Mouse (Mus musculus) embryonic facial prominence, embryonic 12.5 days (tissue): Measurements from ENCODE around the gene Akap8l. TPM values are rescaled to one million over a fixed set of nuclear protein-coding genes. Genes with fewer than 3 reads are reported as not detected.

ENCODE experiments used
- ATAC-seq: fragments of 200-750 bp; cut with Nextera tagmentation; 2 replicates; pipeline ENCODE4 v1.8.0; 2017; ENCODE audit not compliant: insufficient number of reproducible peaks, insufficient read depth, low FRiP score, low TSS enrichment
- H3K27ac ChIP-seq: fragments of 300-500 bp; sonication (generic); 2 replicates; pipeline ENCODE4 v1.5.1; 2016; ENCODE audit warnings: mild to moderate bottlenecking
- H3K27me3 ChIP-seq: fragments of 300-500 bp; sonication (generic); 2 replicates; pipeline ENCODE4 v1.6.1; 2016; ENCODE audit warnings: mild to moderate bottlenecking, moderate library complexity
- H3K36me3 ChIP-seq: fragments of 300-500 bp; sonication (generic); 2 replicates; pipeline ENCODE4 v1.6.1; 2016; ENCODE audit warnings: mild to moderate bottlenecking
- H3K4me1 ChIP-seq: fragments of 300-500 bp; sonication (generic); 2 replicates; pipeline ENCODE4 v1.6.1; 2016
- H3K4me2 ChIP-seq: fragments of 300-500 bp; sonication (generic); replicated peaks from 2 replicates; pipeline ENCODE4 v1.6.1; 2016; ENCODE audit warnings: mild to moderate bottlenecking, moderate library complexity
- H3K4me3 ChIP-seq: fragments of 300-500 bp; sonication (generic); 2 replicates; pipeline ENCODE4 v1.5.1; 2016; ENCODE audit warnings: mild to moderate bottlenecking
- H3K9ac ChIP-seq: fragments of 300-500 bp; sonication (generic); 2 replicates; pipeline ENCODE4 v1.6.1; 2016; ENCODE audit warnings: mild to moderate bottlenecking, moderate library complexity
- H3K9me3 ChIP-seq: fragments of 300-500 bp; sonication (generic); 2 replicates; pipeline ENCODE4 v1.6.1; 2016; ENCODE audit warnings: mild to moderate bottlenecking, moderate library complexity
- WGBS: fragments of 180-500 bp; shearing (Covaris S2); methylation state at CpG from one replicate; pipeline ENCODE4 v1.1.7; 2016; 5-methylcytosine and 5-hydroxymethylcytosine counted together
- polyA plus RNA-seq: library from polyadenylated mRNA; unstranded; fragments of >200 nt; fragmentation: Nextera tagmentation; extraction: Ambion mirVana; gene quantifications from 2 replicates; pipeline ENCODE4 v1.2.1, GENCODE M21; 2016

Gene Akap8l
- polyA plus RNA-seq = 107 and 118 TPM in 2 replicates

DNA sequence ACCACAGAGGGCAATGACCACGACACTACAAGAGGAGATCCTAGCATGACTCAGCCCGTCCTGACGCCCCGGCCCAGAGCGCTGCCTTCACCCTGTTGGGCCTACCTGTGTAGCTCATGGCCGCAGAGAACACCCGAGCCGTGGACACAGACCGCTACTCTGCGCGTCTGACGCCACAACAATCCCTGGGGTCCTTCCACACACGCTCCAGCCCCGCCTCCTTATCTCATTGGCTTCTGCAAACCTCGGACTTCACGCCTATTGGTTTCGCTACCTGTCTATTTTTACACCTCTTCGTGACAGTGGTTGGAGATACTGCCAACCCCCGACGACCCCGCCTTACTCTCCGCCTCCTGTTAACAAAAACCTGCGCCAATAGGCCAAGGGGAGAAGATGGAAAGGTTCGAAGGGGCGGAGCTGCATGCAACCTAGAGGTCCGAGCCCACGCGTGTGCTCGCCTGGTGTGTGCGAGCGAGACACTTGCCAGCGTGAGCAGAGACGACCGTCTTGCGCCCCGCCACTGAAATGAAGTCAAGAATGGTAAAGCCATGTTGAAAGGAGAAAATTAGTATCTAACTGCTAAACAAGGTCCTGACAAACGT lies at the start of gene Akap8l:
Gene Akap8l (minus strand): TSS at position 226 of the 602 bp plus-strand sequence.
- Histone ChIP-seq H3K9ac (peak within 1 kb of the TSS; percentile 72), H3K36me3 (peaks cover 24% of the 10 kb centered on the region), H3K9me3 (no peaks in the 10 kb centered on the region), H3K27ac (peak within 1 kb of the TSS; percentile 66), H3K27me3 (no peaks in the 10 kb centered on the region), H3K4me2 (peak within 1 kb of the TSS; percentile 71), H3K4me3 (peak within 1 kb of the TSS; percentile 87), H3K4me1 (peaks cover 11% of the 10 kb centered on the region)
- ATAC-seq = peak; percentile 94
- WGBS = under 1% methylated on average over 37 of the region's 37 CpGs

- peaks cover 80% of the 10 kb centered on the region for H3K27me3 ChIP-seq
- no peaks in the 10 kb centered on the region for H3K9me3 ChIP-seq
- no peak overlapping the region for H3K27ac ChIP-seq
- WGBS = 3% methylated on average over 37 of the region's 37 CpGs
- no peak for ATAC-seq
- H3K9ac ChIP-seq = no peak overlapping the region
- H3K4me2 ChIP-seq = peak overlapping the region; percentile 42
- no peaks in the 10 kb centered on the region for H3K36me3 ChIP-seq
- peak overlapping the region; percentile 20 for H3K4me3 ChIP-seq
- H3K4me1 ChIP-seq = peaks cover 7% of the 10 kb centered on the region; the same call in 1 of the 2 replicates
Measured at GRCm38 (mm10) chr17:32396266-32396665, 45.9 kb upstream of the Akap8l start.

GRCm38 (mm10) chr17:32393944-32394343 lies 43.5 kb upstream of the Akap8l start:
- Histone ChIP-seq H3K9me3 (no peaks in the 10 kb centered on the region), H3K4me1 (peaks cover 7% of the 10 kb centered on the region; the same call in 1 of the 2 replicates), H3K9ac (no peak overlapping the region), H3K36me3 (no peaks in the 10 kb centered on the region), H3K4me3 (no peak overlapping the region), H3K27me3 (peaks cover 79% of the 10 kb centered on the region), H3K27ac (no peak overlapping the region), H3K4me2 (no peak overlapping the region)
- 86% methylated on average over 10 of the region's 10 CpGs for WGBS
- no peak for ATAC-seq

- Histone ChIP-seq H3K4me1 (peaks cover 6% of the 10 kb centered on the region; the same call in 1 of the 2 replicates), H3K9me3 (no peaks in the 10 kb centered on the region), H3K9ac (peak within 1 kb of the TSS; percentile 71), H3K27me3 (peaks cover 33% of the 10 kb centered on the region), H3K27ac (peak within 1 kb of the TSS; percentile 72), H3K36me3 (peaks cover 9% of the 10 kb centered on the region), H3K4me2 (peak within 1 kb of the TSS; percentile 94), H3K4me3 (peak within 1 kb of the TSS; percentile 79)
- WGBS = under 1% methylated on average over 24 of the region's 44 CpGs
- ATAC-seq = peak; percentile 65
Measured at GRCm38 (mm10) chr17:32389101-32389659, 38.8 kb upstream of the Akap8l start, which contains the start of gene Wiz. Gene Wiz, minus strand, starts transcription at chr17:32389439.

GRCm38 (mm10) chr17:32388370-32389100 lies 38.1 kb upstream of the Akap8l start:
- H3K9me3 ChIP-seq = no peaks in the 10 kb centered on the region

GRCm38 (mm10) chr17:32387986-32388369 lies 37.6 kb upstream of the Akap8l start:
- Histone ChIP-seq H3K4me2 (peak overlapping the region; percentile 94), H3K4me1 (peaks cover 6% of the 10 kb centered on the region; the same call in 1 of the 2 replicates), H3K9me3 (no peaks in the 10 kb centered on the region), H3K27me3 (peaks cover 22% of the 10 kb centered on the region), H3K36me3 (peaks cover 17% of the 10 kb centered on the region), H3K27ac (no peak overlapping the region), H3K9ac (no peak overlapping the region), H3K4me3 (peak overlapping the region; percentile 79)
- ATAC-seq = no peak
- 24% methylated on average over 7 of the region's 7 CpGs for WGBS

More at GRCm38 (mm10) chr17:32388370-32389100, 38.1 kb upstream of the Akap8l start:
- peaks cover 6% of the 10 kb centered on the region; the same call in 1 of the 2 replicates for H3K4me1 ChIP-seq
- H3K27ac ChIP-seq = peak overlapping the region; percentile 72
- peak overlapping the region; percentile 94 for H3K4me2 ChIP-seq
- WGBS = 1% methylated on average over 23 of the region's 39 CpGs
- H3K4me3 ChIP-seq = peak overlapping the region; percentile 79
- peak; percentile 42; the same call in 1 of the 2 replicates for ATAC-seq
- H3K36me3 ChIP-seq = peaks cover 15% of the 10 kb centered on the region
- H3K27me3 ChIP-seq = peaks cover 28% of the 10 kb centered on the region
- peak overlapping the region; percentile 71 for H3K9ac ChIP-seq

- H3K4me3 ChIP-seq = no peak overlapping the region
- H3K27me3 ChIP-seq = peaks cover 11% of the 10 kb centered on the region
- no peaks in the 10 kb centered on the region for H3K9me3 ChIP-seq
- H3K4me2 ChIP-seq = no peak overlapping the region
- H3K27ac ChIP-seq = no peak overlapping the region
- ATAC-seq = no peak
- no peak overlapping the region for H3K9ac ChIP-seq
- H3K4me1 ChIP-seq = peaks cover 6% of the 10 kb centered on the region; the same call in 1 of the 2 replicates
- WGBS = 70% methylated on average over 9 of the region's 9 CpGs
- H3K36me3 ChIP-seq = peaks cover 17% of the 10 kb centered on the region
Measured at GRCm38 (mm10) chr17:32386659-32387432, 36.4 kb upstream of the Akap8l start.

DNA sequence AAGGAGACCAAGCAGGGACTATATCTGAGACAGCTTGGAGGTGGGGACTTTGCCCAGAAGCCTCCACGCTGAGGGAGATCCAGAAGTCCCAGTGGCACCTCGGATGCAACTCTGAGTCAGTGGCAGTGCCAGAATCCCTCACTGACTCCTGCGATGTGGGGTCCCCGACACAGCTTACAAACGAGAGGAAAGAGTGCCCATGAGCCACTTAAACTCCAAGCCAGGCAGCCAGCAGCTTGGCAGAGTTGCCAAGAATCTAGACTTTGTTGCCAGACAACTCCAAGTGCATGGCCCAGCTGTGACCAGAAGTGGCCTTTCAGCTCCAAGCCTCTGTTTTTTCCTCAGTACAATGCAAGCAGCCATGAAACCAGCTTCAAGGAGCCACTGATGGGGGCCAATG lies 33.3 kb upstream of the Akap8l start:
- no peak overlapping the region for H3K4me2 ChIP-seq
- H3K9me3 ChIP-seq = no peaks in the 10 kb centered on the region
- 92% methylated on average over 5 of the region's 5 CpGs for WGBS
- ATAC-seq = no peak
- H3K4me3 ChIP-seq = no peak overlapping the region
- peaks cover 6% of the 10 kb centered on the region; the same call in 1 of the 2 replicates for H3K4me1 ChIP-seq
- no peaks in the 10 kb centered on the region for H3K27me3 ChIP-seq
- no peak overlapping the region for H3K9ac ChIP-seq
- H3K27ac ChIP-seq = no peak overlapping the region
- peaks cover 17% of the 10 kb centered on the region for H3K36me3 ChIP-seq

DNA sequence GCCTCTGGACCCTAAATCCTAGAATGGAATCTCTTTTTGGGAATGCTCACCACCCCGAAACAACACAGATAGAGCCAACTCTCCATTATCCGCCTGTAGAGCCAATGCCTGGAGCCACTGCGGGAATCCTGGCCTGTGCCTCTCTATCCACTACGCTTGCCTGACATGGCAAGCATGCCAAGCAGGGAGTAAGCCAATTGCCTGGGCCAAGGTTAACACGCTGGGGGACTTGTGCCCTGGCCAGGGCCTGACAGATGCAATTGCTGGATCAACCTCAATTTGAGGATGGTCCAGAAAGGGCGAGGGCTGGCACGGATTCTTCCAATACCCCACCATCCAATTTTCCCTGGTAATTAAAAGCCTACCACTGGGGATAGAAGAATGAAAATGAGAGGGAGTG lies 32.2 kb upstream of the Akap8l start:
- WGBS = 91% methylated on average over 7 of the region's 7 CpGs
- Histone ChIP-seq H3K9ac (no peak overlapping the region), H3K27ac (no peak overlapping the region), H3K27me3 (no peaks in the 10 kb centered on the region), H3K4me1 (no peaks in the 10 kb centered on the region), H3K4me3 (no peak overlapping the region), H3K9me3 (no peaks in the 10 kb centered on the region), H3K36me3 (peaks cover 20% of the 10 kb centered on the region), H3K4me2 (no peak overlapping the region)
- ATAC-seq = no peak

DNA sequence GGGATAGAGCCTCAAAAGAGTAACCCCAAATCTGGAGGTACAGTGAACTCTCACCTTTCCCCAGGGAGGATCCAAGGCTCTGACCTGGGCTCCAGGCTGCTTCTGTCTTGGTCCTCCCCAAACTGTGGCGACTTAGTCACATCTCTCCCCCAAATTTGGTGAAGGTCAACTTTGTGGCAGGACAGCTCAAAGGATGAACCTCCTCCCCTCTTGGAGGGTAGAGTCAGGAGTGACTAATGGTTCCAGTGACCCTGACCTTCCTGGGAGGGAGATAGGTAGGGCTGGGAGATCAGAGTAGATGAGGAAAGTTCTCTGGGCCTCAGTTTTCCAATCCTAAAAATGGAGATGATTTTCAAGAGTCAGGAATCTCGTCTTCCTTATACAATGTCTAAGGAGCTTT lies 28.4 kb upstream of the Akap8l start:
- 70% methylated on average over 2 of the region's 2 CpGs for WGBS
- ATAC-seq = no peak
- no peaks in the 10 kb centered on the region for H3K4me1 ChIP-seq

DNA sequence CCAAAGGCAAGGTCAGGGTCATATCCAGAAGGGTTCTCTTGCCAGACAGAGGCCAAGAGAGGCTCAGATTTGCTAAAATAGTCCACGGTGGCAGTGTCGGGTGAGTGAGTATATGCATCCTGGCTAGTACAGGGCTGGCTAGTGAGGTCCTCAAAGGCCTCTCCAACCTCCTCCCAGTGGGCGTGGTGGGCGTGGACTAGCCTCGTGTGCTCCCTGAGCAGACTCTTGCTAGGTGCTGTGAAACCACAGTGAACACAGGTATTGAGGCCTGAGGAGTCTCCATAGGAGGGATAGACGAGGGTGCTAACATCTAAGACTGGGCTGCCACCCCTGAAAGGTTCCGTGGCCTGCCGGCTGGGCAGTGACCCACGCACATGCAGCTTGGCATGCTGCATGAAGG lies 26.7 kb upstream of the Akap8l start:
- H3K4me2 ChIP-seq = no peak overlapping the region

More for the DNA sequence above, 28.4 kb upstream of the Akap8l start:
- no peaks in the 10 kb centered on the region for H3K27me3 ChIP-seq
- no peak overlapping the region for H3K9ac ChIP-seq
- no peak overlapping the region for H3K4me3 ChIP-seq
- H3K9me3 ChIP-seq = no peaks in the 10 kb centered on the region
- no peak overlapping the region for H3K27ac ChIP-seq
- peaks cover 18% of the 10 kb centered on the region; the same call in 1 of the 2 replicates for H3K36me3 ChIP-seq
- H3K4me2 ChIP-seq = no peak overlapping the region

More for the DNA sequence above, 26.7 kb upstream of the Akap8l start:
- H3K27ac ChIP-seq = no peak overlapping the region
- ATAC-seq = no peak
- WGBS = 87% methylated on average over 9 of the region's 9 CpGs
- H3K36me3 ChIP-seq = peaks cover 14% of the 10 kb centered on the region; the same call in 1 of the 2 replicates
- no peak overlapping the region for H3K4me3 ChIP-seq
- no peaks in the 10 kb centered on the region for H3K4me1 ChIP-seq
- H3K9me3 ChIP-seq = no peaks in the 10 kb centered on the region
- H3K27me3 ChIP-seq = no peaks in the 10 kb centered on the region
- no peak overlapping the region for H3K9ac ChIP-seq
